Mouse (Mus musculus) liver, embryonic 14.5 days (tissue): ENCODE data around the gene Fgf8.

ENCODE experiments used
- CTCF ChIP-seq: IDR thresholded peaks from 2 replicates; pipeline ENCODE4 v1.5.1; 2016; ENCODE audit warnings: antibody characterized with exemption, low read depth, control low read depth
- EP300 ChIP-seq: IDR thresholded peaks from 2 replicates; pipeline ENCODE4 v1.6.1; 2016; ENCODE audit warnings: antibody characterized with exemption, low read depth

DNA sequence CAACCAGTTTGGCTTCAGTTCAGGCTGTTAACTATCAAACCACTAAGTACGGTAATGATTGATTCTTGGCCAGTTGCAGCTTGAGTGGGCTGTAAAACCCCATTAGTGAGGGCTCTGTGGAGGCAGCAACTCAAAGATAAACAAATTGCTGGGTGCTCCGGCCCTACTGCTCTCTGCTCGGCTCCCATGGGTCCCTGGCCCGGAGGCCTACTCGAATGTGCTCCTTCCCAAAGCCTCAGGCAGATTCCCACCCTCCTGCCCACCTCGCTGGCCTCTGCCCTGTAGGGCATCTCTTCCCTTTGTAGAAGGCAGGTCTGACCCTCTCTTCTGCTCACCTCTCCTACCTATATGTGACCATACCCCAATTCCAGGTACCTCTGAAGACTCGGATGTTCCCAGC, 8.0 kb downstream of the Fgf8 start:
- TF ChIP-seq EP300 (no peak), CTCF (no peak)
